Comparison of ENCODE assay signal across 17 mouse cellular contexts in genomic region chr2:32057360-32057759, GRCm38 (mm10). TPM values are rescaled to one million over a fixed set of nuclear protein-coding genes. Genes with fewer than 3 reads are reported as not detected.
DNase-seq lines count a peak whose midpoint lies in the region; ATAC-seq and TF ChIP-seq lines count a peak whose summit lies in the region.
"Had no signal": no experiment of that assay in that cellular context is flagged by ENCODE, and none has a peak within 500 bp of the region (broad histone marks: within the 10 kb centered on the region; RNA-seq: fewer than 3 reads in every experiment).

No protein-coding gene starts in this region.

- intact Hi-C loops in heart, postnatal 25 days (cut with DNase I): no loop called here

- H3K36me3 ChIP-seq in heart, embryonic 12.5 days: peaks cover 10% of the 10 kb centered on the region
- peaks cover 6% of the 10 kb centered on the region for H3K36me3 ChIP-seq in spleen, adult 2 months (ENCODE audit: control insufficient read depth, insufficient read depth, low read length)
- H3K36me3 ChIP-seq in kidney, embryonic 15.5 days: peaks cover 3% of the 10 kb centered on the region

- no peak for ATAC-seq in heart, embryonic 12.5 days (ENCODE audit: insufficient number of reproducible peaks, low FRiP score)
- peak; percentile 18; the same call in 1 of the 2 replicates for ATAC-seq in common myeloid progenitor, adult 5-6 weeks (replicated peaks; ENCODE audit: low read depth, poor library complexity, severe bottlenecking)
- no peak for ATAC-seq in kidney, embryonic 15.5 days (replicated peaks; ENCODE audit: low FRiP score)
- ATAC-seq: forebrain, embryonic 14.5 days had no signal

- H3K9me3 ChIP-seq in heart, embryonic 12.5 days (replicated peaks): no peaks in the 10 kb centered on the region
- H3K9me3 ChIP-seq in kidney, embryonic 15.5 days (replicated peaks): no peaks in the 10 kb centered on the region
- H3K9me3 ChIP-seq: G1E; midbrain, embryonic 10.5 days had no signal

- H3K9ac ChIP-seq in heart, embryonic 12.5 days: peak overlapping the region; percentile 49; the same call in 1 of the 2 replicates
- H3K9ac ChIP-seq in kidney, embryonic 15.5 days: no peak overlapping the region
- H3K9ac ChIP-seq: liver, embryonic 14.5 days had no signal

- DNase-seq in heart, postnatal 25 days (ENCODE audit: low spot score): no peak
- DNase-seq in spleen, adult 2 months (ENCODE audit: low read depth in 1 of 2, low spot score in 2 of 2): no peak
- DNase-seq in spleen, adult 18-20 months: no peak
- peak; percentile 69 for DNase-seq in thymus, postnatal 25 days
- no peak for DNase-seq in layer of hippocampus, adult 11-12 months (ENCODE audit: low spot score)
- DNase-seq: adrenal gland, postnatal 25 days; B cell, adult 2 months; cerebellum, adult 9-11 months; lung, postnatal 14 days; right cerebral cortex, adult 18-20 months had no signal

- no peak overlapping the region for H3K4me2 ChIP-seq in heart, embryonic 12.5 days
- H3K4me2 ChIP-seq in kidney, embryonic 15.5 days: no peak overlapping the region

- WGBS in heart, embryonic 12.5 days: 77% methylated on average over 2 of the region's 2 CpGs
- WGBS in spleen, adult 2 months: 33% methylated on average over 2 of the region's 2 CpGs
- 82% methylated on average over 2 of the region's 2 CpGs for WGBS in kidney, embryonic 15.5 days

- TF ChIP-seq POLR2A in spleen, adult 2 months (IDR thresholded peaks at IDR 0.05; ENCODE audit: low read depth, low read length): no peak

- H3K27me3 ChIP-seq in heart, embryonic 12.5 days (replicated peaks): no peaks in the 10 kb centered on the region
- H3K27me3 ChIP-seq in spleen, adult 2 months (ENCODE audit: control insufficient read depth, insufficient read depth, low read length): no peaks in the 10 kb centered on the region
- H3K27me3 ChIP-seq in kidney, embryonic 15.5 days: no peaks in the 10 kb centered on the region

- peaks cover 85% of the 10 kb centered on the region for H3K4me1 ChIP-seq in heart, embryonic 12.5 days (replicated peaks)
- H3K4me1 ChIP-seq in spleen, adult 2 months (ENCODE audit: control insufficient read depth, insufficient read depth, insufficient read length): peaks cover 22% of the 10 kb centered on the region; the same call in 1 of the 2 replicates
- H3K4me1 ChIP-seq in kidney, embryonic 15.5 days: peaks cover 4% of the 10 kb centered on the region; the same call in 1 of the 2 replicates

- TF ChIP-seq CTCF in spleen, adult 2 months (IDR thresholded peaks at IDR 0.05; ENCODE audit: extremely low read depth, insufficient read depth, insufficient read length, insufficient replicate concordance): no peak

- no peak overlapping the region for H3K4me3 ChIP-seq in heart, embryonic 12.5 days
- H3K4me3 ChIP-seq in spleen, adult 2 months (ENCODE audit: extremely low read depth, insufficient read depth, insufficient read length): no peak overlapping the region
- H3K4me3 ChIP-seq in kidney, embryonic 15.5 days (replicated peaks): no peak overlapping the region
- H3K4me3 ChIP-seq: midbrain, embryonic 10.5 days had no signal

- H3K27ac ChIP-seq in heart, embryonic 12.5 days (ENCODE audit: poor library complexity, severe bottlenecking): peak overlapping the region; percentile 91
- H3K27ac ChIP-seq in spleen, adult 2 months (ENCODE audit: insufficient read depth, low read length): peak overlapping the region; percentile 93
- no peak overlapping the region for H3K27ac ChIP-seq in kidney, embryonic 15.5 days
- H3K27ac ChIP-seq: liver, embryonic 14.5 days; midbrain, embryonic 10.5 days had no signal

RNA-seq across cellular contexts. Expression of gene Fam78a, which starts 27.3 kb away (rescaled TPM):
- 48.1 and 50.7 TPM in 2 replicates for polyA plus RNA-seq in heart, embryonic 12.5 days (2016; fragmentation: Nextera tagmentation; extraction: Ambion mirVana)
- total RNA-seq in heart, postnatal 25 days (2021): 10 to 100 TPM; 20.0 TPM
- polyA plus RNA-seq in spleen, adult 2 months (2012; rRNA removed): 33.1 and 48.3 TPM in 2 replicates
- total RNA-seq in common myeloid progenitor, adult 5-6 weeks (2017): 14.2 and 17.5 TPM in 2 replicates
- 1.6 and 2.3 TPM in 2 replicates for polyA plus RNA-seq in kidney, embryonic 15.5 days (2015; fragmentation: Nextera tagmentation; extraction: Ambion mirVana)

RNA-seq across cellular contexts. Expression of gene Plpp7, which starts 38.0 kb away (rescaled TPM):
- 11.4 and 13.6 TPM in 2 replicates for polyA plus RNA-seq in heart, embryonic 12.5 days (2016; fragmentation: Nextera tagmentation; extraction: Ambion mirVana)
- 10 to 100 TPM; 31.8 to 33.7 TPM for total RNA-seq in heart, postnatal 25 days (2021)
- polyA plus RNA-seq in spleen, adult 2 months (2012; rRNA removed): 2.6 and 4.6 TPM in 2 replicates
- total RNA-seq in common myeloid progenitor, adult 5-6 weeks (2017): 1.1 and 4.4 TPM in 2 replicates
- 4.4 and 7.1 TPM in 2 replicates for polyA plus RNA-seq in kidney, embryonic 15.5 days (2015; fragmentation: Nextera tagmentation; extraction: Ambion mirVana)

Comparison
In these comparisons a context has a peak if more than half of its experiments do, and no peak if none do; other contexts are left out.
1. RNA of gene Fam78a, which starts 27.3 kb away (polyA plus RNA-seq): 48.1 to 50.7 TPM in heart, embryonic 12.5 days and 33.1 to 48.3 TPM in spleen, adult 2 months; 1.6 to 2.3 TPM in kidney, embryonic 15.5 days; every median in the first group is over 10 times any median in the second.